17 mouse cellular contexts compared by ENCODE assay signal in genomic region chr3:86768969-86769368, GRCm38 (mm10).
DNase-seq lines count a peak whose midpoint lies in the region; ATAC-seq and TF ChIP-seq lines count a peak whose summit lies in the region.
"Had no signal": no experiment of that assay in that cellular context is flagged by ENCODE, and none has a peak within 500 bp of the region (broad histone marks: within the 10 kb centered on the region; RNA-seq: fewer than 3 reads in every experiment).

No protein-coding gene starts in this region.

- H3K9me3 ChIP-seq in neural tube, embryonic 11.5 days (ENCODE audit: control insufficient read depth, low read length), result no peaks in the 10 kb centered on the region
- no peaks in the 10 kb centered on the region for H3K9me3 ChIP-seq in midbrain, embryonic 11.5 days (ENCODE audit: control insufficient read depth, low read length)
- H3K9me3 ChIP-seq: kidney, embryonic 15.5 days; neural tube, embryonic 13.5 days had no signal

- H3K27me3 ChIP-seq in neural tube, embryonic 11.5 days (ENCODE audit: control insufficient read depth, insufficient read depth, low read length), result no peaks in the 10 kb centered on the region
- H3K27me3 ChIP-seq in midbrain, embryonic 11.5 days (ENCODE audit: control insufficient read depth, insufficient read depth, low read length), result no peaks in the 10 kb centered on the region
- H3K27me3 ChIP-seq: kidney, embryonic 15.5 days; neural tube, embryonic 13.5 days had no signal

- DNase-seq in gastrocnemius, adult 2 months, result no peak
- DNase-seq in gastrocnemius, postnatal 25 days, result no peak
- no peak for DNase-seq in neural tube, embryonic 11.5 days (ENCODE audit: low spot score)
- DNase-seq in neural tube, embryonic 10.5 days (ENCODE audit: extremely low spot score, low spot score), result no peak
- peak; percentile 88 for DNase-seq in midbrain, embryonic 11.5 days (ENCODE audit: low spot score, missing footprints)
- no peak for DNase-seq in cerebellum, postnatal 10 days
- no peak for DNase-seq in right cerebral cortex, postnatal 4 days
- DNase-seq in heart, adult 8-10 months (ENCODE audit: low spot score), result no peak
- DNase-seq: cerebellum, adult 9-11 months; gastrocnemius, postnatal 10 days; heart, adult 2 months; lung, adult 2 months; lung, postnatal 36 days; right cerebral cortex, postnatal 14 days; thymus, postnatal 14 days had no signal

- no peak for ATAC-seq in neural tube, embryonic 11.5 days (ENCODE audit: insufficient read depth, low FRiP score, low TSS enrichment)
- ATAC-seq in midbrain, embryonic 11.5 days (ENCODE audit: low FRiP score), result peak; percentile 80

- WGBS in neural tube, embryonic 11.5 days, result 42% methylated on average over 6 of the region's 6 CpGs
- 28% methylated on average over 6 of the region's 6 CpGs for WGBS in midbrain, embryonic 11.5 days

- no peaks in the 10 kb centered on the region for H3K36me3 ChIP-seq in neural tube, embryonic 11.5 days (ENCODE audit: control insufficient read depth, insufficient read depth, low read length)
- H3K36me3 ChIP-seq in midbrain, embryonic 11.5 days (ENCODE audit: control insufficient read depth, insufficient read depth, low read length), result no peaks in the 10 kb centered on the region
- H3K36me3 ChIP-seq: kidney, embryonic 15.5 days; neural tube, embryonic 13.5 days had no signal

- H3K9ac ChIP-seq in neural tube, embryonic 11.5 days (ENCODE audit: low read length), result no peak overlapping the region
- H3K9ac ChIP-seq in midbrain, embryonic 11.5 days (ENCODE audit: low read length), result no peak overlapping the region
- H3K9ac ChIP-seq: kidney, embryonic 15.5 days; neural tube, embryonic 13.5 days had no signal

- intact Hi-C loops in gastrocnemius, adult 2 months (cut with DNase I), result loop anchor here (10.0 kb wide), 1 partner anchor 444 kb away; no protein-coding TSS in a partner anchor

- TF ChIP-seq CTCF in gastrocnemius, adult 2 months (IDR thresholded peaks at IDR 0.05), result no peak

- H3K4me3 ChIP-seq in gastrocnemius, adult 2 months, result 0 out of 2 replicates have a peak overlapping the region, but pooled peaks have one; percentile 24
- no peak overlapping the region for H3K4me3 ChIP-seq in neural tube, embryonic 11.5 days (ENCODE audit: low read depth, low read length)
- H3K4me3 ChIP-seq in midbrain, embryonic 11.5 days (ENCODE audit: low read depth, low read length), result no peak overlapping the region
- H3K4me3 ChIP-seq: heart, adult 2 months; kidney, embryonic 15.5 days; neural tube, embryonic 13.5 days had no signal

- peaks cover 3% of the 10 kb centered on the region; the same call in 1 of the 2 replicates for H3K4me1 ChIP-seq in neural tube, embryonic 11.5 days (ENCODE audit: control insufficient read depth, insufficient read depth, low read length)
- H3K4me1 ChIP-seq in midbrain, embryonic 11.5 days (ENCODE audit: control insufficient read depth, insufficient read depth, low read length), result peaks cover 11% of the 10 kb centered on the region

- H3K4me2 ChIP-seq in neural tube, embryonic 11.5 days (ENCODE audit: low read depth), result no peak overlapping the region
- no peak overlapping the region for H3K4me2 ChIP-seq in midbrain, embryonic 11.5 days
- H3K4me2 ChIP-seq: kidney, embryonic 15.5 days; neural tube, embryonic 13.5 days had no signal

- peak overlapping the region; percentile 3; the same call in 1 of the 2 replicates for H3K27ac ChIP-seq in gastrocnemius, adult 2 months
- H3K27ac ChIP-seq in neural tube, embryonic 11.5 days (ENCODE audit: low read depth, low read length), result peak overlapping the region; percentile 17; the same call in 1 of the 2 replicates
- H3K27ac ChIP-seq in midbrain, embryonic 11.5 days (ENCODE audit: low read depth, low read length), result peak overlapping the region; percentile 26; the same call in 1 of the 2 replicates
- H3K27ac ChIP-seq: heart, adult 2 months; kidney, embryonic 15.5 days; neural tube, embryonic 13.5 days had no signal
